Mouse (Mus musculus) lung, postnatal 10 days (tissue): ENCODE results near the gene Pradc1.

ENCODE experiments used
- DNase-seq: peaks from one replicate; pipeline ENCODE4 v3.0.0; 2021

The Pradc1 gene

GRCm38 (mm10) chr6:85451664-85452410 lies at the start of gene Pradc1:
Pradc1 (minus strand) TSS chr6:85451970.
- DNase-seq = peak; percentile 99

GRCm38 (mm10) chr6:85500416-85500815 lies 48.6 kb upstream of the Pradc1 start:
- no peak for DNase-seq

GRCm38 (mm10) chr6:85498147-85498546 lies 46.4 kb upstream of the Pradc1 start:
- DNase-seq = no peak

GRCm38 (mm10) chr6:85496976-85497375 lies 45.2 kb upstream of the Pradc1 start:
- no peak for DNase-seq

GRCm38 (mm10) chr6:85491606-85492005 lies 39.8 kb upstream of the Pradc1 start:
- no peak for DNase-seq

- DNase-seq = no peak
Measured at GRCm38 (mm10) chr6:85490252-85490651, 38.5 kb upstream of the Pradc1 start.

- no peak for DNase-seq
Measured at GRCm38 (mm10) chr6:85489717-85490116, 37.9 kb upstream of the Pradc1 start.

- no peak for DNase-seq
Measured at GRCm38 (mm10) chr6:85488510-85488909, 36.7 kb upstream of the Pradc1 start.

- no peak for DNase-seq
Measured at GRCm38 (mm10) chr6:85485738-85486137, 34.0 kb upstream of the Pradc1 start.

- DNase-seq = no peak
Measured at GRCm38 (mm10) chr6:85483843-85484721, 32.3 kb upstream of the Pradc1 start.

GRCm38 (mm10) chr6:85480685-85481084 lies 28.9 kb upstream of the Pradc1 start:
- no peak for DNase-seq

- DNase-seq = no peak
Measured at GRCm38 (mm10) chr6:85479979-85480378, 28.2 kb upstream of the Pradc1 start.

GRCm38 (mm10) chr6:85478416-85478815 lies 26.6 kb upstream of the Pradc1 start:
- no peak for DNase-seq

- DNase-seq = peak; percentile 25
Measured at GRCm38 (mm10) chr6:85477366-85477917, 25.7 kb upstream of the Pradc1 start.

GRCm38 (mm10) chr6:85475581-85475980 lies 23.8 kb upstream of the Pradc1 start:
- no peak for DNase-seq

GRCm38 (mm10) chr6:85472542-85472941 lies 20.8 kb upstream of the Pradc1 start:
- no peak for DNase-seq

GRCm38 (mm10) chr6:85471962-85472361 lies 20.2 kb upstream of the Pradc1 start:
- peak; percentile 18 for DNase-seq

- no peak for DNase-seq
Measured at GRCm38 (mm10) chr6:85469660-85470430, 18.1 kb upstream of the Pradc1 start.

GRCm38 (mm10) chr6:85465381-85465780 lies 13.6 kb upstream of the Pradc1 start:
- DNase-seq = no peak

- no peak for DNase-seq
Measured at GRCm38 (mm10) chr6:85459621-85460020, 7.9 kb upstream of the Pradc1 start.

GRCm38 (mm10) chr6:85452816-85453215 lies 1.0 kb upstream of the Pradc1 start:
- DNase-seq = no peak

GRCm38 (mm10) chr6:85452411-85452665 lies 568 bp upstream of the Pradc1 start:
- DNase-seq = no peak
